Mouse (Mus musculus): ENCODE results near the gene Agap3. TPM values are rescaled to one million over a fixed set of nuclear protein-coding genes. Genes with fewer than 3 reads are reported as not detected.

Agap3 gene
- polyA plus RNA-seq, 1 experiment from 2014 or later = 41.3 TPM

DNA sequence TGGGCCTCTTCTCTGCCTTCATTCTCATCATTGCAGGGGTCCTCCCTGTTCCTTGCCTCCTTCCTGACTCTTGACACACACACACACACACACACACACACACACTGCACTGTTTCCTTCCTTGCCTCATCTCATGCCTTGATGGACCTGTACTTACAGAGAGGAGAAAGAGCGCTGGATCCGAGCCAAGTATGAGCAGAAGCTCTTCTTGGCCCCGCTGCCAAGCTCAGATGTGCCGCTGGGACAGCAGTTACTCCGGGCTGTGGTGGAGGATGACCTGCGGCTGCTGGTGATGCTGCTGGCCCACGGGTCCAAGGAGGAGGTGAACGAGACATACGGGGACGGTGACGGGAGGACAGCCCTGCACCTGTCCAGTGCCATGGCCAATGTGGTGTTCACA is 48.9 kb downstream of the Agap3 start:
- 59% methylated on average over 11 of the region's 11 CpGs for WGBS
- no peak overlapping the region for H3K27ac ChIP-seq
- peaks cover 20% of the 10 kb centered on the region for H3K27me3 ChIP-seq
- peaks cover 63% of the 10 kb centered on the region for H3K36me3 ChIP-seq
- H3K4me1 ChIP-seq = no peaks in the 10 kb centered on the region
- no peak for ATAC-seq (ENCODE audit: borderline replicate concordance, extremely low read depth, low FRiP score, low TSS enrichment)
- H3K9me3 ChIP-seq = no peaks in the 10 kb centered on the region
- H3K4me2 ChIP-seq = no peak overlapping the region
- no peak overlapping the region for H3K9ac ChIP-seq
- H3K4me3 ChIP-seq = no peak overlapping the region

DNA sequence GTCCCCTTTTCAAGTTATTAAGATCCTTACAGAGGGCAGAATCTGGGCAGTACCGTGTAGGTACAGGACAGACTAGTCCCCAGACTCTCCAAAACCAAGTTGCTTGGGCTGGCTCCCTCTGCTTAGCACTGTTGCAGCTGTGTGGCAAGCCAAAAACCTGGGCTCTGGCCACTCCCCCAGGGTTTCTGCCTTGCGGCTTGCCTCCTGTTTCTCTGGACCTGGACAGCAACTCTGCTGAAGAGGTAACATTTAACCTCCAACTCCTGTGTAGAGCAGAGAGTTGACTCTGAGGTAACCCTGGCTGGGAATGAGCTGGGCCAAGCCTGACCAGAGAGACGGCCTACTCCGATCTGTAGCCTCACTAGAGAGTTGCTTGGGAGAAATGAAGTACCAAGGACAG is 50.8 kb downstream of the Agap3 start:
- ATAC-seq (ENCODE audit: borderline replicate concordance, extremely low read depth, low FRiP score, low TSS enrichment) = no peak
- no peaks in the 10 kb centered on the region for H3K9me3 ChIP-seq
- peaks cover 49% of the 10 kb centered on the region for H3K36me3 ChIP-seq
- no peak overlapping the region for H3K4me3 ChIP-seq
- H3K27ac ChIP-seq = no peak overlapping the region
- no peaks in the 10 kb centered on the region for H3K4me1 ChIP-seq
- H3K27me3 ChIP-seq = peaks cover 25% of the 10 kb centered on the region
- H3K9ac ChIP-seq = no peak overlapping the region
- no peak overlapping the region for H3K4me2 ChIP-seq
- whole genome bisulfite sequencing = 58% methylated on average over 4 of the region's 4 CpGs

DNA sequence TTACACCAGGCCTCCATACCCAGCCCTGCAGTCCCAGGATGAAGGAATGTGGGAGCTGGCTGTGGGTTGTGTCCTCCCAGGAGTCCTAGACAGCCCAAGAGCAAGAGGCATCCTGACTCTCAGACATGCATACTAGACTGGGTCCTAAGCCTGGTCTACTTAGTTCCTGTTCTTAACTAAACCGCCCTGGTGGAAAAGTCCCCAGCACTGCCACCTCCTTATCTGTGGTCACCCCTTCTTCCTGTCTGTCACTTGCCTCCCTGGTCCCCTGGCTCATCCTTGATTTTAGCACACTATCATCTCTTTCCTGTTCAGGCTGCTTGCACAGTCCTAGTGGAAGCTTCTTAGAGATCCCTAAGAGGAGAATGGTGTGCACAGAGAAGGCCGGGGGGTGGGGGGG is 53.5 kb downstream of the Agap3 start:
- Histone ChIP-seq H3K4me1 (no peaks in the 10 kb centered on the region), H3K4me2 (no peak overlapping the region), H3K9ac (no peak overlapping the region), H3K36me3 (peaks cover 24% of the 10 kb centered on the region), H3K9me3 (no peaks in the 10 kb centered on the region), H3K27me3 (peaks cover 25% of the 10 kb centered on the region), H3K4me3 (no peak overlapping the region), H3K27ac (no peak overlapping the region)
- no peak for ATAC-seq (ENCODE audit: borderline replicate concordance, extremely low read depth, low FRiP score, low TSS enrichment)
- WGBS = 38% methylated on average over 2 of the region's 2 CpGs

DNA sequence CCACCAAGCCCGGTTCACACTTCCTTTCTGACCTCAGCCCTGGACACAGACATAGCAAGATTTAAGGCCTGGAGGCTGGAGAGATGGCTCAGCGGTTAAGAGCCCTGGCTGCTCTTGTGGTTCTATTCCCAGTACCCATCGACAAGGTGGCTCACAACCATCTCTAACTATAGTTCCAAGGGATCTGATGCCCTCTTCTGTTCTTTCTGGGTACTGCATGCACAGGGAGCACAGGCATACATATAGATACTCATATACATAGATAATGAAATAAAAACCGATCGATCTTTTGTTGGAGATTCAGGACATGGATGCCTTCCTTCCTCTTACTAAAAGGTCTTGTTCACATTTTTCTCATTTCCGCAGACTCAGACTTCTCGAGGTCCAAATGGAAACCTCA is 56.4 kb downstream of the Agap3 start:
- H3K4me2 ChIP-seq = no peak overlapping the region
- WGBS = 86% methylated on average over 7 of the region's 7 CpGs
- no peak for ATAC-seq (ENCODE audit: borderline replicate concordance, extremely low read depth, low FRiP score, low TSS enrichment)
- no peak overlapping the region for H3K27ac ChIP-seq
- H3K36me3 ChIP-seq = no peaks in the 10 kb centered on the region
- H3K4me3 ChIP-seq = no peak overlapping the region
- H3K9ac ChIP-seq = no peak overlapping the region
- H3K27me3 ChIP-seq = peaks cover 31% of the 10 kb centered on the region
- H3K4me1 ChIP-seq = 0 out of 2 replicates have a peak, but pooled peaks cover 4% of the 10 kb centered on the region
- no peaks in the 10 kb centered on the region for H3K9me3 ChIP-seq

DNA sequence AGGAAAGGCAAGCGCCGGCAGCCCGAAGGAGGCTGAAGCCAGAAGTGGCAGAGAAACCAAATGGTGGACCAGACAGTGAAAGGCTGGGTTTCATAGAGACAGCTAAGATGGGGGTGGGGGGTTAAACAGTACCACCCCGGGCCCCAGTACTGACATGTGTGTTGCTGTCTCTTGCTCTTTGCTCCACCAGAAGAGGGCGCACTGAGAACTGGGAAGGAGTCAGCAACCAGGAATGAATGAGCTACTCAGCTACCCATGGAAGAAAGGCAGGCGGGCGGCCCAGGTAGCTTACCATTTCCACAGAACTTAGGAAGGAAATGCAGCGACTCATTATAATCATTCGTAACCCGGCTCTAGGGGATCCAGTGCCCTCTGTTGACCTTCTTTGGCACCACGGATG is 58.7 kb downstream of the Agap3 start:
- Histone ChIP-seq H3K4me2 (no peak overlapping the region), H3K4me3 (no peak overlapping the region), H3K9ac (no peak overlapping the region), H3K27ac (no peak overlapping the region), H3K9me3 (no peaks in the 10 kb centered on the region), H3K36me3 (no peaks in the 10 kb centered on the region), H3K4me1 (0 out of 2 replicates have a peak, but pooled peaks cover 4% of the 10 kb centered on the region), H3K27me3 (peaks cover 13% of the 10 kb centered on the region)
- ATAC-seq (ENCODE audit: borderline replicate concordance, extremely low read depth, low FRiP score, low TSS enrichment) = no peak
- WGBS = 40% methylated on average over 11 of the region's 11 CpGs

DNA sequence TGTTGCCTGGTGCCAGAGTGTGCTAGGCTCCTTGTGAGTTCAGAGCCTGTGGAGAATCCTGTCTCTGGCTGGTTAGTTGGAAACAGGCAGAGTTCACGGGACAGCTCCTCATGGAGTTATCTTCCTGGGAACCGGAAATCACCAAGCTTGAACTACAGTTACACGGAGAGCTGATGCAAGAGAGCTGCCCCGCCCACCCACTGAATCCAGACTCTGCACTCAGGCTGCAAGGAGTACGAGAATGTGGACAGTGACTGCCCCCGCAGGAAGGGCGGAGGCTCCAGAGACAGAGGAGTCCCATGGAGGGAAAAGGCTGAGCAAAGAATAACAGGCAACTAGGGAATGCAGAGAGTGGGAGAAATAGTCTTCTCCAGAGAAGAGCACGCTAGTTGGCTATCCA is 60.3 kb downstream of the Agap3 start:
- H3K9ac ChIP-seq = no peak overlapping the region
- H3K4me2 ChIP-seq = no peak overlapping the region
- H3K27me3 ChIP-seq = peaks cover 10% of the 10 kb centered on the region; the same call in 1 of the 2 replicates
- H3K9me3 ChIP-seq = no peaks in the 10 kb centered on the region
- WGBS = 32% methylated on average over 8 of the region's 8 CpGs
- H3K27ac ChIP-seq = no peak overlapping the region
- H3K4me1 ChIP-seq = 0 out of 2 replicates have a peak, but pooled peaks cover 4% of the 10 kb centered on the region
- H3K4me3 ChIP-seq = no peak overlapping the region
- H3K36me3 ChIP-seq = no peaks in the 10 kb centered on the region
- peak; percentile 46; the same call in 1 of the 2 replicates for ATAC-seq (ENCODE audit: borderline replicate concordance, extremely low read depth, low FRiP score, low TSS enrichment)

DNA sequence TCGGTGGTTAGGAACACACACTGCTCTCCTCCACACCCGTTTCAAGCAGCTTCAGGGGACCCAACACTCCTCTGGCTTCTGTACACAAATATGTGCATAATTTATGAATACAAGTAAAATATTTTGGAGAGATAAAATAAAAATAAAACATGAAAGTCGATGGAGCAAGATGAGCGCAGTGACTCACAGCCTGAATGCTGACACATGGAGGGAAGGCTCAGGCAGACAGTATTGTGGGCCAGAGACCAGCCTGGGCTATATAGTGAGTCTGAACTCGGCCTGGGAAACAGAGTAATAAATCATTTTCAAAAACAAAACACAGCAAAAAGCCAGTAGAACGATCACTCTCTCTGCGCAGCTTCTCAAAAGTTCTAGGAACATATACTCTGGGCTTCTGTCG is 69.4 kb downstream of the Agap3 start:
- Histone ChIP-seq H3K4me2 (no peak overlapping the region), H3K36me3 (no peaks in the 10 kb centered on the region), H3K27ac (no peak overlapping the region), H3K9ac (no peak overlapping the region), H3K4me1 (peaks cover 6% of the 10 kb centered on the region), H3K4me3 (no peak overlapping the region), H3K9me3 (no peaks in the 10 kb centered on the region), H3K27me3 (peaks cover 73% of the 10 kb centered on the region)
- ATAC-seq (ENCODE audit: borderline replicate concordance, extremely low read depth, low FRiP score, low TSS enrichment) = no peak
- 49% methylated on average over 8 of the region's 8 CpGs for WGBS

DNA sequence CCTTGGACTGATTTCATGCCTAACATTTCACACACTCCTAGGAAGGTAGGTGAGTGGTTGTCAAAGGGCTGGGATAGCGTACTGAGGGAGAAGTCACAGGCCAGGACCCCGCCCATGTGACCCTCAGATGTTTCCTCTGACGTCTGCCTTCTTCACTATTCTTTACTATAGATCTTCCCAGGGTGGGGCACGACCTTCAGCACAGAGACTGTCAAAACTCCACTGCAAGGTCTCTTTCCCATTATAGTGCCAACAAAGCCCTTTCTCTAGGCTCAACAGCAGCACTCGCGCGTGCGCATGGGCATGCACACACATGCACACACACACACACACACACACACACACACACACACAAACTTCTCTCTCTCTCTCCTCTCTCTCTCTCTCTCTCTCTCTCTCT is 71.8 kb downstream of the Agap3 start:
- no peak for ATAC-seq (ENCODE audit: borderline replicate concordance, extremely low read depth, low FRiP score, low TSS enrichment)
- Histone ChIP-seq H3K9ac (no peak overlapping the region), H3K4me1 (peaks cover 14% of the 10 kb centered on the region), H3K4me3 (no peak overlapping the region), H3K36me3 (no peaks in the 10 kb centered on the region), H3K27me3 (peaks cover 85% of the 10 kb centered on the region), H3K4me2 (no peak overlapping the region), H3K9me3 (no peaks in the 10 kb centered on the region), H3K27ac (no peak overlapping the region)
- 47% methylated on average over 8 of the region's 8 CpGs for WGBS

DNA sequence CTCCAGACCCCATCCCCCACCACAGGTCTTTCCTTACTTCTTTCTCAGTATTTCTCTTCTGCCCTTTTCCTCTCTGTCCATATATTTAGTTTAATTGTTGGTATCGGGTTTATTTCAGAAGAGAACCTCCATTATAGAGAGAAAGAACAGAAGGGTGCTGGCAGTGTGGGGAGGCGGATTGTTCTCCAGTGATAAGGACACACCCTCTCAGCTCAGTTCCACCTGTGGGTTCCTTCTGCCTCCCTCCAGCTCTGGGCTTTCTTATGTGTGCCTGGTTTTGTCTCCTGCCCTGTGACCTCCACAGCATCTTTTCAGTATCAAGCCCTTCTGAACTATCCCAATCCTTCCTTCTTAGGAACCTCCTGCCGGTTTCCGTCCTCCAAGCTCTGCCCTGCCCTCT is 72.5 kb downstream of the Agap3 start:
- Histone ChIP-seq H3K36me3 (no peaks in the 10 kb centered on the region), H3K4me2 (no peak overlapping the region), H3K27me3 (peaks cover 88% of the 10 kb centered on the region), H3K4me3 (no peak overlapping the region), H3K4me1 (peaks cover 14% of the 10 kb centered on the region), H3K27ac (no peak overlapping the region), H3K9me3 (no peaks in the 10 kb centered on the region), H3K9ac (no peak overlapping the region)
- WGBS = 21% methylated on average over 4 of the region's 4 CpGs
- ATAC-seq (ENCODE audit: borderline replicate concordance, extremely low read depth, low FRiP score, low TSS enrichment) = no peak

DNA sequence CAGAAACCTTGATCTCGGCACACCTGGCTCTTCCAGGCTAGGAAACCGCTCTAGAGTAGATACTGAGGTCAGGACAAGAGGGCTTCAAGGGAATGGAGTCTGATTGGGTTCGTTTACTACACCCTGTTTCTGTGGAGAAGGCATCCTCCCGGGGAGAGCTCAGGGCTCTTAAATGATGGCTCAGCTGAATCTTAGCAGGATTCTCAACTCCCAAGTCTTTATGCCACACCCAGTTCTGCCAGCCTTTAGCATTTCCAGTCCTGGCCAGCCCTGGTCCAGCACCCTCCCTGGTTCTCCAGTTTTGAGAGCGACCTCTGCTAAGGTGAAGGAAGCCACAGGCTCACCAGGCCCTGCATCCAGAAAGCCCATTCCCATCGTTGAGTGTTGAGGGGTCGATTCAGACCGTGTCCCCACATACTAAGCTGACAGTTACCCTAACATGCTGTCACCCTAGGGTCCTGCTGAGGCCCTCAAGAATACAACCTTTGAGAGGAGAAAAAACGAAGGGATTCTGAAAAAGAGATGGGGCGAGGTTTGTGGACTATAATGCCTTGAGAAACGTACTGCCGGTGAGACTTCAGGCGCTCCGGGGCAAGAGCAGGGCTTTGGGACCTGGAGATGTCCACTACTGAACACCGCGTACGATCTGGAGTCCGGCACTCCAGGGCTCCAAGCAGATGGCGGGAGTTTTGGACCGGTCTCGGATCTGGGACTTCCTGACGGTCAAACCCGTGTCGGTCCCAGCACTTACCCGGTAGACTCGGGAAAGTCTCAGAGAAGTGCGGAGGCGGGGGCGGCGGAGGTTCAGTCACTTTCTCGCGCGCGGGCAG is 73.6 kb downstream of the Agap3 start:
- WGBS = 4% methylated on average over 32 of the region's 34 CpGs
- Histone ChIP-seq H3K4me2 (peak overlapping the region; percentile 83), H3K4me1 (peaks cover 14% of the 10 kb centered on the region), H3K27me3 (peaks cover 92% of the 10 kb centered on the region), H3K36me3 (no peaks in the 10 kb centered on the region), H3K4me3 (peak overlapping the region; percentile 38), H3K9ac (no peak overlapping the region), H3K27ac (no peak overlapping the region), H3K9me3 (no peaks in the 10 kb centered on the region)
- ATAC-seq (ENCODE audit: borderline replicate concordance, extremely low read depth, low FRiP score, low TSS enrichment) = no peak

DNA sequence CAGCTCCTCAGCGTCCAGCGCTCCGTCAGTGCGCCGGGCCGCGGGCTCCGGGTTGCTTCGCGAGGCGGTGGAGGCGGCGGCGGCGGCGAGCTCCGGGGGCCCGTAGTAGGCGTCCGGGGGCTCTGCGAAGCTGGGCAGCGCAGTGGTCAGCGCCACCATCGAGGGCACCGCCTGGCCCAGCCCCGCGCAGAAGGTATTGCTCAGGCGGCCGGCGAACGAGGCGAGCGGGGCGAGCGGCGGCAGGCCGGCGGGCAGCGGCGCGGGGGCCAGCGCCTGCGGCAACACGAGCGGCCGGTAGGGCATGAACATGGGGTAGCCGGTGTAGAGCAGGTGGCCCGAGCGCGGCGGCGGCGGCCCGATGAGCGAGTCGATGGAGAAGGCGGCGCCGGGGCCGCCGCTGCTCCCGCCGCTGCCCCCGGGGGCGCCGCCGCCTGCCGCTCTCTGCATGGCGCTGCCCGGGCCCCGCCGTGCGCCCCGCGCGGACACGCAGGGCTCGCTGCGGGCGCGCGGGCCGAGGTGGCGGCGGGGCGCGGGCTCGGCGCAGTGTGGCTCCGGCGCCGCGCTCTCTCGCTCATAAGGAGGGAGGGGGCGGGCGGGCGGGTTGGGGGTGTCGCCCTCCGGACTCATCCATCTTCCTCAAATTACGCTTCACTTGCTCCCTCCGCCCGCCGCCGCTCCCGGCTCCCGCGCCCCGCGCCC is 74.4 kb downstream of the Agap3 start:
- H3K4me3 ChIP-seq = peak overlapping the region; percentile 38
- peak; percentile 32; the same call in 1 of the 2 replicates for ATAC-seq (ENCODE audit: borderline replicate concordance, extremely low read depth, low FRiP score, low TSS enrichment)
- peaks cover 97% of the 10 kb centered on the region for H3K27me3 ChIP-seq
- no peaks in the 10 kb centered on the region for H3K36me3 ChIP-seq
- WGBS = under 1% methylated on average over 85 of the region's 109 CpGs
- H3K9ac ChIP-seq = no peak overlapping the region
- peaks cover 14% of the 10 kb centered on the region for H3K4me1 ChIP-seq
- H3K9me3 ChIP-seq = no peaks in the 10 kb centered on the region
- H3K27ac ChIP-seq = no peak overlapping the region
- peak overlapping the region; percentile 83 for H3K4me2 ChIP-seq

DNA sequence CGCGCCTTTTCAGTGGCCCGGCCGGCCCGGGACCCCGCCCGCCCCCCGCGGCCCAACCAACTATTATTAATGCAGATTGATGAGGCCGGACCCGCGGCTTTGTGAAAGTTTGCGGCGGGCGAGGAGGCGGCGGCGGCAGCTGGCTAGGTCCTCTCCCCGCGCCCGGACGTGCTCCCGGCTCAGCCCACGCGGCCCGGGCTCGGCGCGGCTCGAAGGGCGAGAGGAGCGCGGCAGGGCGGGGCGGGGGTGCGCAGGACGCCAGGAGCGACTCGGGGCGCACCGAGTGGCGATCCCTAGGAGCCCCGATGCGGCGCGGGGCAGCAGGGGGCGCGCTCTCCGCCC is 74.9 kb downstream of the Agap3 start, which contains the start of gene Gbx1:
TSS of gene Gbx1 (minus strand) at position 314 of the 342 bp plus-strand sequence.
- peak; percentile 40; the same call in 1 of the 2 replicates for ATAC-seq (ENCODE audit: borderline replicate concordance, extremely low read depth, low FRiP score, low TSS enrichment)
- H3K27me3 ChIP-seq = peaks cover 97% of the 10 kb centered on the region
- H3K4me1 ChIP-seq = peaks cover 14% of the 10 kb centered on the region
- H3K27ac ChIP-seq = no peak within 1 kb of the TSS
- H3K4me2 ChIP-seq = peak within 1 kb of the TSS; percentile 83
- no peak within 1 kb of the TSS for H3K9ac ChIP-seq
- H3K9me3 ChIP-seq = no peaks in the 10 kb centered on the region
- H3K36me3 ChIP-seq = no peaks in the 10 kb centered on the region
- WGBS = 2% methylated on average over 40 of the region's 49 CpGs
- peak within 1 kb of the TSS; percentile 38 for H3K4me3 ChIP-seq
